Mouse (Mus musculus) forebrain, embryonic 10.5 days (tissue): ENCODE results near the gene Bco2. TPM values are rescaled to one million over a fixed set of nuclear protein-coding genes. Genes with fewer than 3 reads are reported as not detected.

ENCODE experiments used
- DNase-seq: peaks from one replicate; pipeline ENCODE4 v3.0.0-alpha.2; 2017; ENCODE audit warnings: low spot score; ENCODE audit errors: extremely low spot score
- H3K27ac ChIP-seq: fragments of 300-500 bp; sonication (generic); 2 replicates; pipeline ENCODE4 v1.5.1; 2016; ENCODE audit warnings: mild to moderate bottlenecking
- H3K27me3 ChIP-seq: fragments of 300-500 bp; sonication (generic); 2 replicates; pipeline ENCODE4 v1.6.1; 2016; ENCODE audit warnings: mild to moderate bottlenecking; ENCODE audit not compliant: poor library complexity, severe bottlenecking
- H3K36me3 ChIP-seq: fragments of 300-500 bp; sonication (generic); replicated peaks from 2 replicates; pipeline ENCODE4 v1.6.1; 2016; ENCODE audit warnings: mild to moderate bottlenecking, moderate library complexity
- H3K4me1 ChIP-seq: fragments of 300-500 bp; sonication (generic); 2 replicates; pipeline ENCODE4 v1.6.1; 2016
- H3K4me3 ChIP-seq: fragments of 300-500 bp; sonication (generic); 2 replicates; pipeline ENCODE4 v1.5.1; 2016; ENCODE audit warnings: mild to moderate bottlenecking, moderate library complexity
- H3K9me3 ChIP-seq: fragments of 300-500 bp; sonication (generic); 2 replicates; pipeline ENCODE4 v1.6.1; 2016; ENCODE audit warnings: mild to moderate bottlenecking, moderate library complexity
- WGBS: fragments of 180-500 bp; shearing (Covaris S2); methylation state at CpG from one replicate; pipeline ENCODE4 v1.1.7; 2016; 5-methylcytosine and 5-hydroxymethylcytosine counted together
- polyA plus RNA-seq: library from polyadenylated mRNA; unstranded; fragments of >200 nt; fragmentation: Nextera tagmentation; extraction: Ambion mirVana; gene quantifications from 2 replicates; pipeline ENCODE4 v1.2.1, GENCODE M21; 2016

Gene Bco2
- polyA plus RNA-seq, 1 experiment from 2014 or later, result 0.25 TPM

DNA sequence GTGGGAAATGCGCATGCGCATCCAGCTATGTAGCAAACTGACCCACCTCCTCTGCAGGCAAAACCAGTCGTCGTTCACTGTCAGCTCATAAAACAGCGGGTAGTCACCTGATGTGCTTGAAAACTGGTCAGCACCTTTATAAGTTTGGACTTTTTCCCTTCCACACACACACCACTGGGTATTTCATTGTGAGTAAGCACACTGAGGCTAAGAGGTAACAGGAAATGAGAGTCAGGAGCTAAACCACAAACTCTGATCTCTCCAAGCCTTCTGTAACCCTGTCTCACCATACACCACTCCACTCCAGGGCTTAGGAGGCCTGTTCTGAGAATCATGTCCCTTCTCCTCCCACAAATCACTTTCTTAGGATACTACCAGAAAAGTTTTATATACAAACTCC lies 29.4 kb downstream of the Bco2 start:
- H3K4me3 ChIP-seq, result no peak overlapping the region
- H3K36me3 ChIP-seq, result peaks cover 7% of the 10 kb centered on the region
- no peak overlapping the region for H3K27ac ChIP-seq
- 86% methylated on average over 5 of the region's 5 CpGs for WGBS
- H3K9me3 ChIP-seq, result no peaks in the 10 kb centered on the region
- H3K27me3 ChIP-seq, result no peaks in the 10 kb centered on the region
- DNase-seq, result no peak
- H3K4me1 ChIP-seq, result peaks cover 12% of the 10 kb centered on the region

DNA sequence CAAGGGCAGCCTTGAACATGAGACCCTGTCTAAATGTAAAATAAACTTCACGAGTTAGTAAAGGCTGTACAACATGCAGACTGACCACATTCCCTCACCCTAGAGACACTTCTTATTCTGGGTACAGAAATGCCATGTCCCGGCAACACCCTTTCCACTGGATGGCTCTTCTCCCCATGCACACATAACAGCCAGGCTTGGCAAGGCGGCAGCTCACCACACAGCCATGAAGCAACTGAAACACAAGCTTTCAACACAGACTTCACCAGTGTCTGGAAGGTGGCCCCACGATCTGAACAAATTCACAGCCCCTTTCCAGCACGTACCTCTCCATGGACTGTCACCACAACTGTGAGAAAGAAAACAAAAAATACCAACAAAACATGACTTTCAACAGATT lies 30.0 kb downstream of the Bco2 start:
- Histone ChIP-seq H3K4me1 (peaks cover 12% of the 10 kb centered on the region), H3K4me3 (no peak overlapping the region), H3K36me3 (peaks cover 7% of the 10 kb centered on the region), H3K27ac (no peak overlapping the region), H3K9me3 (no peaks in the 10 kb centered on the region), H3K27me3 (no peaks in the 10 kb centered on the region)
- WGBS, result 90% methylated on average over 5 of the region's 5 CpGs
- no peak for DNase-seq

DNA sequence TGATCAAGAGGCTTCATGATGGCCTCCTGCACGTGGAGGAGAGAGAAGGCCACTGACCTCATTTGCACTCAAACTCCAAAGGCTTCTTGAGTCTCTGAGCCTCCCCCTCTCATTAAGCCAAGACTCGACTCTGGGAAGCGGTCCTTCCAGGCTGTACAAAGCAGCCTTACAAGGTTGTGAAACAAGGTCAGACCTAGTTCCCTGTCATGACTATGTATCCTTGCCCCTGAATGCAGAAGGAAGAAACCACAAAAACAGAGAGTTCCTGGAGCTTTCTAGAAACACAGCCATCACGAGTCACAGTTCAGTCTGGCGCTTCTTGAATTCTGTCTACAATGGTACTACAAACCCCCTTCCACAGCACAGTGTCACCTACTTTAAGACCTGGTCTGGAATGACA lies 32.4 kb downstream of the Bco2 start:
- 87% methylated on average over 5 of the region's 5 CpGs for WGBS
- no peaks in the 10 kb centered on the region for H3K9me3 ChIP-seq

DNA sequence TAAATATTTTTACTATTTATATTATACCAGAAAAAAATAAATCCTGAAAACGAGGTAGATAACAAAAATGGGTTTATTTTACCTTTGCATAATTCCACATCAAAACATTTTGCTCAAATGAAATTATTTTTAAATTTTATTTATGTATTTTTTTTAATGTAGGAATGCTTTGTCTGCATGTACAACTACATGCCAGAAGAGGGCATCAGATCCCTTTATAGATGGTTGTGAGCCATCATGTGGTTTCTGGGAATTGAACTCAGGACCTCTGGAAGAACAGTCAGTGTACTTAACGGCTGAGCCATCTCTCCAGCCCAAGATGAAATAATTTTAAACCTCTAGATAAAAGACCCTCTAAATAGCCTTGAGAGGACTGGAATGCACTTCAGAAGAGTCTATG lies 33.4 kb downstream of the Bco2 start:
- Histone ChIP-seq H3K4me3 (no peak overlapping the region), H3K9me3 (no peaks in the 10 kb centered on the region), H3K36me3 (peaks cover 7% of the 10 kb centered on the region), H3K27me3 (no peaks in the 10 kb centered on the region), H3K4me1 (no peaks in the 10 kb centered on the region), H3K27ac (no peak overlapping the region)
- DNase-seq, result no peak
- 76% methylated on average over 2 of the region's 2 CpGs for WGBS

More for the DNA sequence above, 32.4 kb downstream of the Bco2 start:
- no peak for DNase-seq
- Histone ChIP-seq H3K4me3 (no peak overlapping the region), H3K27ac (no peak overlapping the region), H3K36me3 (peaks cover 7% of the 10 kb centered on the region), H3K27me3 (no peaks in the 10 kb centered on the region), H3K4me1 (peaks cover 5% of the 10 kb centered on the region)

DNA sequence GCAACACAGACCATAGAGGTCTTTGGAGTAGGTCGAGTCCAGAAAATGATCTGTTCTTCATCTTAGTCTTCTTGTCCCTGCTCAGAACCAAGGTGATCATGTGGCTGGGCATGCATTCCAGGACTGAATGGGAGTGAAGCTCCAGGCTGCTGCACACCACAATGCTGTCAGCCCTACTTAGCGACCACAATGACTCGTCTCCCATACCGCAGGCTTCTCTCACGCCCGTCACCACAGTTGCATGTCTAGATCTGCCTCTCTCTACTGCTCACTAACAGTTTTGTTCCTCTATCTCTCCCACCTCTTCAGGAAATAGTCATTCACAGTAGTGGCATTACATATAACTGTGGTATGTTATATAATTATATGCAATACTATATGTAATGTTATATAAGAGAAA lies 34.2 kb downstream of the Bco2 start:
- no peaks in the 10 kb centered on the region for H3K9me3 ChIP-seq
- H3K4me3 ChIP-seq, result no peak overlapping the region
- H3K4me1 ChIP-seq, result no peaks in the 10 kb centered on the region
- H3K36me3 ChIP-seq, result peaks cover 7% of the 10 kb centered on the region
- DNase-seq, result no peak
- H3K27ac ChIP-seq, result no peak overlapping the region
- 94% methylated on average over 6 of the region's 6 CpGs for WGBS
- H3K27me3 ChIP-seq, result no peaks in the 10 kb centered on the region

DNA sequence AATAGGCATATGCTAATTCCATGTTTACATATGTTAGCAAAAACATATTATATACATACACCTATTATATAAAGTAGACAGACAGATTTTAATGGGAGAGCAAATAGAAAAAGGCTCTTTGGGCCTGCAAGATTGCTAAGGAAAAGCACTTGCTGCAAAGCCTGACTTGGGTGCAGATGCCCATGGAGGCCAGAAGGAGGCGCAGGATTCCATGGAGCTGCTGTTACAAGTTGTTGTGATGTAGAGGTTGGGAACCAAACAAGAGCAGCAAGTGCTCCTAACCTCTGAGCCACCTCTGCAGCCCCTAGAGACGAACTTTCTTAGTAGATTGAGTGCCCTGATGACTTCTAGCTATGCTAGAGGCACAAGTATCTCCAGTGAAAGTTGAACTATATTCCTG lies 36.2 kb downstream of the Bco2 start:
- Histone ChIP-seq H3K9me3 (no peaks in the 10 kb centered on the region), H3K36me3 (no peaks in the 10 kb centered on the region), H3K4me3 (no peak overlapping the region), H3K27me3 (no peaks in the 10 kb centered on the region), H3K4me1 (no peaks in the 10 kb centered on the region), H3K27ac (no peak overlapping the region)
- 17% methylated on average over 2 of the region's 2 CpGs for WGBS
- DNase-seq, result no peak

DNA sequence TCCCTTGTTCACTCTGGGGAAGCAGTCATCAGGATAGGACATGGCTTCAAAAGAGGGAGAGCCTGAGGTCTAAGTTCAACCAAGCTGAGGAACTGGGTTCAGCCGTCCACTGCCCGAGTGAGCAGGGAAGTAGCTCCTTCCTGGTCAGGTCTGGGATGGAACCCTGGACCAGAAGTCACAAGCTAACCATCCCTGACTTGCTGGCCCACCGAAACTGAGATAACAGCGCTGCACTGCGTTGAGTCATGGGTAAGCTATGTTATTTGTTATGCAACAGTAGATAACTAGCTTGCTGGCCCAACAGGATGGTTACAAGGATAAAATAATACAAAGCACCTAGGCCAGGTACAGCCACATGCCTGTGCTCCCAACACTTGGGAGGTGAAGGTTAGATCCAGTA lies 39.5 kb downstream of the Bco2 start:
- H3K4me3 ChIP-seq, result no peak overlapping the region
- H3K36me3 ChIP-seq, result no peaks in the 10 kb centered on the region
- 86% methylated on average over 5 of the region's 5 CpGs for WGBS
- H3K27ac ChIP-seq, result no peak overlapping the region
- H3K4me1 ChIP-seq, result no peaks in the 10 kb centered on the region
- DNase-seq, result no peak
- no peaks in the 10 kb centered on the region for H3K9me3 ChIP-seq
- no peaks in the 10 kb centered on the region for H3K27me3 ChIP-seq

DNA sequence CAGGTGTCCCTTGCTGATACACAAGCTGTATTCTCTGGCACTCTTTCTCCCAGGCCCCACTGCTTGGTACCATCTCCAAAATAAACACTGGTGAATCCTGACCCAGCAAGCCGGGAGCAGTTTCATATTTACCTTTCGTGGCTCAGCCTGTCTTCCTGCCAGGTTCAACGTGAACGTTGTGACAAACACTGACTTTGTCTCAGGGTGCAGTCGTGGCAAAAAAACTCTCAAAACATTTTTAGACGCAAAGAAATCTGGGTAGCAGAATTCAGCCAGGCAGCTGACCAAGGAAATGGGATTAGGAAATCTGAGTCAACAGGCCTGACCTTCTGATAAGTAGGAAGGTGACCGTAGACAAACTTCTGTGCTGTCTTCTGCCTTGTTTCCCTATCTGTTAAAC lies 47.4 kb downstream of the Bco2 start:
- no peaks in the 10 kb centered on the region for H3K27me3 ChIP-seq
- H3K27ac ChIP-seq, result no peak overlapping the region
- H3K4me1 ChIP-seq, result no peaks in the 10 kb centered on the region
- WGBS, result 87% methylated on average over 7 of the region's 7 CpGs
- no peaks in the 10 kb centered on the region for H3K9me3 ChIP-seq
- DNase-seq, result no peak
- no peaks in the 10 kb centered on the region for H3K36me3 ChIP-seq
- H3K4me3 ChIP-seq, result no peak overlapping the region

DNA sequence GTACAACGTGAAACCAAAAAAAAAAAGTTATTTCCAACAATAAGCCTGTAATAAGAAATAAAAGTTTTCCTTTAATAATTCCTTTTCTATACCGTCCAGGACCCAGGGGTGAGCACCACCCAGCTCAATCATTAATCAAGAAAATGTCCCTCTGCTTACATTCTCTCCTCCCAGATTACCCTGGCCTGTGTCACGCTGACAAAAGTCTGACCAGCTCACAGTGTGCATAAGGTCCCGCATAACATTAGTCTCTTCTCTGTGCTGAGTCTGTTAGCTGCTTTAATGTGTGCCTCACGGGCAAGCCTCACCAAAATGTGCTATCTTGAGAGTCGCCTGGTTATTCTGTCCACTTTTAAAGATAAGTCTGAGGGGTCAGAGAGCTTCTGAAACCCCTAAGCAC lies 49.6 kb downstream of the Bco2 start:
- H3K36me3 ChIP-seq, result no peaks in the 10 kb centered on the region
- DNase-seq, result no peak
- no peaks in the 10 kb centered on the region for H3K9me3 ChIP-seq
- no peak overlapping the region for H3K4me3 ChIP-seq
- 76% methylated on average over 6 of the region's 6 CpGs for WGBS
- H3K4me1 ChIP-seq, result peaks cover 8% of the 10 kb centered on the region
- no peaks in the 10 kb centered on the region for H3K27me3 ChIP-seq
- no peak overlapping the region for H3K27ac ChIP-seq

DNA sequence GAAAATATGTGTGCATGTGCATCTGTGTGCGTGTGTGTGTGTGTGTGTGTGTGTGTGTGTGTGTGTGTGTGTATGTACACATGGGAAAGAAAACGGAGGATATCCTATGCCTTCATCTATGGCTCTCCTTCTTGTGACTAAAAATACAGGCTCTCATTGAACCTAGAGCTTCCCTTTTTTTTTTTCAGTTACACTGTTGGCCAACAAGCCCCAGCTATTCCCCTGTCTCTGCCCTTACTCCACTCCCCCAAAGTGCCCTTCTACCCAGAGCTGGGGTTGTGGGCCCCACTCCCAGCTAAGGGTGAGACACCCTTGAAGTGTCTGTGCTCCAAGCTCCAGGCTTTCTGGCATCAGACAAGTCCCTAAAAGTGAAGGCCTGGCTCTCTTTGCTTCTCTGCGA lies 52.0 kb downstream of the Bco2 start:
- H3K27ac ChIP-seq, result no peak overlapping the region
- no peaks in the 10 kb centered on the region for H3K36me3 ChIP-seq
- no peak overlapping the region for H3K4me3 ChIP-seq
- 89% methylated on average over 3 of the region's 3 CpGs for WGBS
- no peak for DNase-seq
- peaks cover 10% of the 10 kb centered on the region for H3K4me1 ChIP-seq
- no peaks in the 10 kb centered on the region for H3K9me3 ChIP-seq
- H3K27me3 ChIP-seq, result no peaks in the 10 kb centered on the region

DNA sequence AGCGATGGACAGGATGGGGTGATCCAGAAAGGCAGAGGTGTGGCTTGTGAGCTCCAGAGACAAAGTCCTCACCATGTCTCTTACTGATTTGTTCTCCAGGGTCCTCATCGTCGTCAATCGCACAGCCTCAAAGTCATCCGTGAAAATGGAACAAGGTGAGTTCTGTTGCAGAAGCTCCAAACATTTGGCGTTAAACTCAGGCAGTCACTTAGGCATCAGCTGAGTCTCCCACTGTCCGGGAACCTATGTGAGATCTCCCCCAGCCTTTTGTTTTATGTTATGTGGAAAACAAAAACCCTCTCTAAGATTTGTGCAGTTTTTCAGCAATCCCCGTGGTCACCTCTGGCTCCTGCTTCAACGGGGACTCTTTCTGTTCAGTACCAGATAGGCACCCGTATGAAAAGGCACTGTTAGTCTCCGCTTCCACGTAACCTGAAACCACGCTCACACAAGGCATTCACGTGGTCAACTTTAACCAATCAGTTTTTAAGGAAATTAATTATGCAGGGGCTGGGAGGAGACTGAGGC lies 53.9 kb downstream of the Bco2 start:
- Histone ChIP-seq H3K4me1 (peaks cover 21% of the 10 kb centered on the region), H3K36me3 (no peaks in the 10 kb centered on the region), H3K27ac (peak overlapping the region; percentile 68), H3K27me3 (no peaks in the 10 kb centered on the region), H3K9me3 (no peaks in the 10 kb centered on the region), H3K4me3 (peak overlapping the region; percentile 38)
- 35% methylated on average over 14 of the region's 14 CpGs for WGBS
- peak; percentile 35 for DNase-seq

DNA sequence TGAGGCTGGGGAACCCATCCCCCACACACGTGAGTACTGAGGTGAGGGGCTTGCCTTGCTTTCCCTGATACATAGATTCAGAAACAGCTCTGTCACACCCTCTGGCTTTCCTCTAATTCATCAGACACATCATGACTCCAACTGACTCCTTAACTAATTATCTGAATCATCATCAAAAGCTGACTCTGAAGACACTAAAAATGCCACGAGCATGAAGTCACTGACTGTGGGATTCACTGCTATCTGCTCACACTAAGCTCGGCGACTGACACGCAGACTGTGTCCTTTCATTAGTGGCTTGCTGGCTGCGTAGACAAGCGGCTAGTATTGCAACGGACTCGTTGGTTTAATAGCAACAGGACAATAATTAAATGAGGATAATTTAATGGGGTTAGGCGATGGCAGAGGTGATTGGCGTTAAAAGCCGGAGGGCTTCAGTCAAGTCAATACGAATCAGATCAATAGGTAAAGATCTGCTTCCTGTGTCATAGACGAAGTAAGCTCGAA lies 54.5 kb downstream of the Bco2 start:
- 80% methylated on average over 15 of the region's 15 CpGs for WGBS
- Histone ChIP-seq H3K27ac (peak overlapping the region; percentile 68), H3K36me3 (no peaks in the 10 kb centered on the region), H3K9me3 (no peaks in the 10 kb centered on the region), H3K27me3 (no peaks in the 10 kb centered on the region), H3K4me1 (peaks cover 26% of the 10 kb centered on the region), H3K4me3 (peak overlapping the region; percentile 38)
- DNase-seq, result no peak

DNA sequence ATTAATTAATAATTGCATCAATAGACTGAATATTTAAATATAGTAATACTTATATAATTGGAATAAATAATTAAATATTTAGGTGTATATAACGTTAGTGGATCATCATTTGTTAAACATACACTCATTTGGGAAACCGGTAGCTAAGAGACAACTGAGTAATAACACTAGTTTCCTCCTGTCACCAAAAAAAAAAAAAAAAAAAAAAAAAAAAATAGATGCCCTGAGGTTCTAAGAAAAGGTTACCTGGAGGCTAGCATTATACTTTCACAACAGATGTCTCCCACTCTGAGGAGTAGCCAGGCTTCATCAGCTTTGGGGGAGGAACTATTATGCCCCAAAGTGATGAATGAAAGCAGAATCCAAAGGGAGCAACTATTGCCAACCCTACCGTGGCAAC lies 55.2 kb downstream of the Bco2 start:
- Histone ChIP-seq H3K9me3 (no peaks in the 10 kb centered on the region), H3K4me1 (peaks cover 28% of the 10 kb centered on the region), H3K4me3 (no peak overlapping the region), H3K27me3 (no peaks in the 10 kb centered on the region), H3K27ac (no peak overlapping the region), H3K36me3 (no peaks in the 10 kb centered on the region)
- no peak for DNase-seq
- WGBS, result 90% methylated on average over 3 of the region's 3 CpGs

DNA sequence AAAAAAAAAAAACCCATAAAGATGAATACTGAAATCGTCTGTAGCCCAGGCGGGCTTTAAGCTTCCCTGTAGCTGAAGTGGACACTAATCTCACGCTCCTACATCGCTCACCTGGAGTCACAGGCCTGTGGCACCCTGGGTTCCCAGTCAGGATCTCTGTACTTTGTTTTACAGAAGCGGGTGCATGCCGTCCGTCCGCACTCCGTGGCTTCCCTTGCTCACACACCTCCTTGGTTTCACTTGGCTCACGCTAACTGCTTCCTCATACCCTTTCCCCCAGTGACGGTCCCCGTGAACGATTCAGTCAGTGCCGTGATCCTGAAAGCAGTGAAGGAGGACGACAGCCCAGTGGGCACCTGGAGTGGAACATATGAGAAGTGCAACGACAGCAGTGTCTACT lies 56.2 kb downstream of the Bco2 start:
- WGBS, result 88% methylated on average over 16 of the region's 16 CpGs
- H3K27me3 ChIP-seq, result no peaks in the 10 kb centered on the region
- H3K4me3 ChIP-seq, result no peak overlapping the region
- DNase-seq, result no peak
- H3K9me3 ChIP-seq, result no peaks in the 10 kb centered on the region
- no peaks in the 10 kb centered on the region for H3K36me3 ChIP-seq
- no peak overlapping the region for H3K27ac ChIP-seq
- H3K4me1 ChIP-seq, result peaks cover 28% of the 10 kb centered on the region
